Mouse (Mus musculus): Measurements from ENCODE around the gene Gm43517. TPM values are rescaled to one million over a fixed set of nuclear protein-coding genes. Genes with fewer than 3 reads are reported as not detected.

Gene Gm43517
- total RNA-seq, 4 experiments from 2014 or later = 6.2 to 16.4 (median 10.8) TPM

DNA sequence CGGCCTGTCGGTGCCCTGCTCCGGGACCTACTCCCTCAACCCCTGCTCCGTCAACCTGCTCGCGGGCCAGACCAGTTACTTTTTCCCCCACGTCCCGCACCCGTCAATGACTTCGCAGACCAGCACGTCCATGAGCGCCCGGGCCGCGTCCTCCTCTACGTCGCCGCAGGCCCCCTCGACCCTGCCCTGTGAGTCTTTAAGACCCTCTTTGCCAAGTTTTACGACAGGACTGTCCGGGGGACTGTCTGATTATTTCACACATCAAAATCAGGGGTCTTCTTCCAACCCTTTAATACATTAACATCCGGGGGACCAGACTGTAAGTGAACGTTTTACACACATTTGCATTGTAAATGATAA is 637 bp downstream of the Gm43517 start:
- no peak for DNase-seq (ENCODE audit: low spot score in 2 of 2)

- no peak for DNase-seq (ENCODE audit: low spot score in 2 of 2)
Measured at GRCm38 (mm10) chr12:49386081-49386805, 1.3 kb downstream of the Gm43517 start.

- no peak for DNase-seq (ENCODE audit: low spot score in 2 of 2)
Measured at GRCm38 (mm10) chr12:49387856-49388598, 3.1 kb downstream of the Gm43517 start.

GRCm38 (mm10) chr12:49389666-49390065 is 4.7 kb downstream of the Gm43517 start:
- no peak for DNase-seq (ENCODE audit: low spot score in 2 of 2)

- DNase-seq (ENCODE audit: low spot score in 2 of 2) = no peak
Measured at GRCm38 (mm10) chr12:49390257-49390656, 5.3 kb downstream of the Gm43517 start.

DNA sequence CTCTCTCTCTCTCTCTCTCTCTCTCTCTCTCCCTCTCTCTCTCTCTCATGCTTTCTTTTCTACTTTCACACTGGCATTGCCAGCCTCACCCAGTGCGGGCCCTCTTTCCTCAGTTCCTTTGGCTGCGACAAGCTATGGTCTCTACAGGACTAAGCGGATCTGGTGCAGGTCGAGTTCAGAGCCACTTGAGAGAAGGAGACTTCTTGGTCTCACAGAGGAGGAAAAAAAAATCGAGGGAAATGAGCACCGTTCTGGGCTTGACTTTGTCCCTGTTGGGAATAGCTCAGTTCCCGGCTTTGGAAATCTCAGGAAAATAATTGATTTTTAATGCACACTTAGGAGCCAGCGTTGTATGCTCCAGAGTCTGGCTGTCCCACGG is 5.9 kb downstream of the Gm43517 start:
- DNase-seq (ENCODE audit: low spot score in 2 of 2) = no peak

DNA sequence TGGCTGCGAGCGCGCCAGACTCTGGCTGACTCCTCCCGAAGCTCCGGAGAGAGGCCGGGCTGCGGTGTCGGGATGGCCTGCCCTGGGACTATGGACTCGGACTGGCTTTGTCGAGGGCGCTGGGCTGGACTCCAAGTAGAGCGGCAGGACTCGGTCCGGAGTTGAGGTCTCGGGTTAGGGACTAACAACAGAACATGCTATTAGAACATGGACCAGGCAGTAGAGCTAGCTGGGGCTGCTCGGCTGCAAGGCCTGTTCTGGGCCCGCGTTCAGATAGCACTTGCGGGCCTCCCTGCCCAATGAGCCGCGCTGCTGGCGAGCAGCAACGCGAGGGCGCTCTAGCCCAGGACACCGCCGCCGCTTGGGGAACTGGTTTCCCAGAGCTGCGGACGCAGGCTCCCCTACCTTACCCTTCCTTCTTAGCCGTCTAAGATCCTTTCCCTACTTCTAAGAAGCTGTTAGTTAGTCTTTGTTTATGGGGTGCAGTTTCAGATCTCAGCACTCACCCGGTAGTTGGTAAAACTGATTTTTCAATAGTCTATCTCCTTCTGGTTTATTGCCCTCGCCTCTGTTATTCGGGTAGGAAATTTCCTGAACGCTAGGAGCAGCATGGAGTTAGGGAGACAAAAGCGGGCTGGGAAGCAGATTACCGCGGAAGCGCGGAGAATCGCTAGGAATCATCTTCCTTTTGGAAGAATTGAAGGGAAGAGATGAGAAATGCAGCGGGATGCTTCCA is 6.5 kb downstream of the Gm43517 start:
- DNase-seq (ENCODE audit: low spot score in 2 of 2) = peak; percentile 49 to 76

GRCm38 (mm10) chr12:49392041-49392390 is 7.0 kb downstream of the Gm43517 start:
- DNase-seq (ENCODE audit: low spot score in 2 of 2) = no peak

- DNase-seq (ENCODE audit: low spot score in 2 of 2) = no peak
Measured at GRCm38 (mm10) chr12:49392876-49393275, 7.9 kb downstream of the Gm43517 start.

DNA sequence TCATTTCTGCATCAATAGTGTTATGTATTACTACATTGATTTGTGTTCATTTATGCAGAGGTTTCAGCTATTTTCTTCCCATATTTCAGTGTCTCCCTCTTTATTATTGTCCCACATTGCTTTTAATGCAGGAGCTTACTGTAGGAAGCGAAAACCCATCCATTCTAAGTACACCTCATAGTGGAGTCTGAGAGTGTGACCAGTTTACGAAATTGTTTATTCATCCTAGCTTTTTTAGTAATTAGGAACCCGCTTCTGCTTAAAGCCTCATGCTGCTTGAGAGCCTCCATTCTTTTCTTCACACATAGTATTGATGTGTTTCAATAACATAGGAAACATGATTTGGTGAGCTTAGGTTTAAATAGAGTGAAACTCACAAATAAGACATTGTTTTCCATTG is 8.7 kb downstream of the Gm43517 start:
- DNase-seq (ENCODE audit: low spot score in 2 of 2) = no peak

DNA sequence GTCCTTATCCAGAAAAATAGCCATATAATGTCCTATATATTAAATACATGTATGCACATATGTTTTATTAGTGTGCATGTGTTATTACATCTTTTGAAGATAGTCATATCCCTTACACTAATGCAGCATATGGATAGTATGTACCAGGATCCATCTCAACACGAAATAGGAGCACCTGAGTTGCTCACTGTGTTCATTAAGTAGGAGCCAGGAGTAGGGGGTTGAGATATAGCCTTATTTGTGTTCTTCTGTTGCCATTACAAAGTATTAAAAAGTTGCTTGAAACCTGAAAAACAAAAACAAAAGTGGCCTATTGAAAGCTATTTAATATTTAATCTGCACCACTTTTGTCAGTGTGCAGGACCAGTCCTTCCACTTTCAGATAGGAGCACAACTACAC is 9.2 kb downstream of the Gm43517 start:
- no peak for DNase-seq (ENCODE audit: low spot score in 2 of 2)

DNA sequence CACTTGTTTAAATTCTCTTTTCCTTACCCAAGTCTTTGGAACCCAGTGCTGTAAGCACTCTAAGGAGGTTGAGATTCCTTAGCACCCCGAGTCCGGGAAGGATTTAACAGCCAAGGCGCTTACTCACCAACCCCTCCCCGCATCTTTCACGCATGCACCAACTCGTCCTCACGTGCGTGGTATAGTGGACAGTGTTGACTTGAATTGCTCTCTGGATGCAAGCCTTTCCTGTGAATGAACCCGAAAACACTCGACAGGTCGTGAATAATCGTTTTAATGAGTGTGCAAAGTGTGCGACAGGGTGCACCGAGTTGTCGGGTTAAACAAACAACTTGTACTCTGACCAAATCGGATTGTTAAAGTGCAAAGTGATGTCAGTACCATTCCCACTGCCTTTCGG is 9.9 kb downstream of the Gm43517 start:
- no peak for DNase-seq (ENCODE audit: low spot score in 2 of 2)

GRCm38 (mm10) chr12:49395969-49396368 is 11.0 kb downstream of the Gm43517 start:
- no peak for DNase-seq (ENCODE audit: low spot score in 2 of 2)

DNA sequence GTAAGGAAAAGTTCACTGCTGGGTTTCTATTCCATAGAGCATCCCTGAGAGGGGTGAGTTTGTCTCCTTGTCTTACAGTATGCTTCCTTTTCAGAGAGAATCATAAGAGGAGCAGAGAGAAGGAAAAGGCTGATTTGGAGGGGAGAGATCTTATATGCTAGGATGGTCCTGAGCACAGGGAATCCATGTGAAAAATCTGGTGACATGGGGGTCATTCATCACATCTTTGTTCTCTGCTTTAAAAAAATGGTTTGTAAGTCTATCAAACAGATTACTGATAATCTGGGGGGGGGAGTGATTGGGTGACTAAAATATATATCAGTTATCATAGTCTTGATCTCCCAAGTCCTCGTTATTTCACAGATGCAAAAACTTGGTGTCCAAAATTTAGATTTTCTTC is 11.8 kb downstream of the Gm43517 start:
- DNase-seq (ENCODE audit: low spot score in 2 of 2) = no peak

DNA sequence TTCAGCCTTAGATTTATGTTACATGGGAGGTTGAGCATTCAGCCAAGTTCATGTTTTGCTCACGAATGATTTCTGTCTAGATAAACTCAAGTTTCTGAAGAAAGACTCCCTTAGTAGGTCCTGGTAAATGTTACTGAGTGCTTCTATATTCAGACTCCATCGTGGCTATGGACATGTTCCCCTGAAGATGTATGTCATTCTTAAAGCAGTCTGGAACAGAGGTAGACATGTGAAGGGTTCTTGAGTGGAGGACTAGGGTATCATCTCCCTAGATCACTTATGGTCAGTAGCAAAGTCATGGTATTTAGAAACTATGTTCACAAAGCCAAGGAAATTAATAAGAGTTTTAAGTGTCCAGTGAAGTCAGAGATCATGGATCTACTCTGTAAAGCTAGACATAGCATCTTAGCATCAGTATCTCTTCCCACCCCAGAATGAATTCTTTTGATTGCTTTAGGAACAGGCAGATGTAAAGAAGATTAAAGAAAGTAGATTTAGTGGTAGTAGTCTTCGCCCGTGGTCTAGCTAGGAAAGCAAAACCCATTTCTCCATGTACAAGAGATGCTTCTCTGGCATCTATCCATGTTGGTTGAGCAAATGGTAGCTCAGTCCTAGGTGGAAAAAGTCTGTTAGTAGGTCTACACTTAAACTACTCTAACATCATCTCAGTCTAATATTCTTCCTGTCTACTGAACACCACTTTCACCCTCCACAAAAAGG is 12.6 kb downstream of the Gm43517 start:
- DNase-seq (ENCODE audit: low spot score in 2 of 2) = no peak

- DNase-seq (ENCODE audit: low spot score in 2 of 2) = no peak
Measured at GRCm38 (mm10) chr12:49398163-49398540, 13.2 kb downstream of the Gm43517 start.

GRCm38 (mm10) chr12:49398636-49399035 is 13.7 kb downstream of the Gm43517 start:
- DNase-seq (ENCODE audit: low spot score in 2 of 2) = no peak

DNA sequence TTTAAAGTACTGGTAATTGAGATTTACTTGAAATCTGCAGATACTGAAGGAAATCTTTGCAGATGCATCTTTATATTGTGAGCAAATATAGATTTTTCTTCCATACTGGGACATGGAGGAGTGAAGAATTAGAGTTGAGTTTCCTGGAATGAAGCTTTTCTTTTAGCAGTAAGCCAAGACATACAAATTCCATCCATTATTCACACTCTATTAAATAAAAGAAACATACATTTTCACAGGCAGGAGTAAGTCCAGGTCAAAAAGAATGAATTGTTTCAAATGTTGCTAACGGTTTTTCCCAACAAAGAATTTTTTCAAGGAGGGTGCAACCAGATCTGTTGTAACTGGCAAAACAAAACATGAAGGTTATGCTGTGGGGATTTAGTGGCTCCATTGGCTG is 14.6 kb downstream of the Gm43517 start:
- no peak for DNase-seq (ENCODE audit: low spot score in 2 of 2)

DNA sequence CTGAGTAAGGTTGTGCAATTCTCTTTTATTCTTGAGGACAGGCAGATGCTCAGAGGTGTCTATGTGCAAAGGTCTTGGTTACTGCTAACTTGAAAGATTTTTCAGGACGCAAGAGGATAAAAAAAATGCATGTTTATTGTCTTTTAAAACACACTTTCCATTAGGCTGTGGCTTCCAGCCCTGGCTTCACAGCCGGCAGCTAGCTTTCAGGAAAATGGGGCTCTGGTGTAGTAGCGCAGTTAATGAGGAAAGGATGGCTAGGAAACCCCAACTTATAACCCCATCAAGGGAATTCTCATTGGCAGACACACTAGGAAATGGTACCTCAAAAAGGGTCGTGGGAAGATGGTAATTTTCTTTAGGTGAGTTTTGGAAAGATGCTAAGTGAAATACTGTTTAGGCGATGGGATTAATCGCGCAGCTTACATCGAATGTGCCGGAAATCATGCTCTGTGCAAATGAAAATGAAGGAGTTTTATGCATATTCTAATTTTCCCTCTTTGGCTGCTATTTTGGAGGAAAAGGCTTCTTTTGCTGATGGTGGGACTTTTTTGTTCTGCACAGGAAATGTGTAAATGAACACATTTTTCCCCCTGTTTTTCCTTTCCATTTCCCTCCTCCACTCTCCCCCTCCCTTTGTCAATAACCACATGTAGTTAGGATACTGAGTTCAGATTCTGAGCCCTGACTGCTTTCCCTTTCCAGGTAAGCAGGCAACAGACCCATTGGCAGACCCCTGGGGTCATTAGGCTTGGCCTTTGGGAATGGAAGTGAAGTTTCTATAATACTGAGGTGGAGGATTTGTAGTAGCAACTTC is 15.3 kb downstream of the Gm43517 start:
- DNase-seq (ENCODE audit: low spot score in 2 of 2) = no peak

DNA sequence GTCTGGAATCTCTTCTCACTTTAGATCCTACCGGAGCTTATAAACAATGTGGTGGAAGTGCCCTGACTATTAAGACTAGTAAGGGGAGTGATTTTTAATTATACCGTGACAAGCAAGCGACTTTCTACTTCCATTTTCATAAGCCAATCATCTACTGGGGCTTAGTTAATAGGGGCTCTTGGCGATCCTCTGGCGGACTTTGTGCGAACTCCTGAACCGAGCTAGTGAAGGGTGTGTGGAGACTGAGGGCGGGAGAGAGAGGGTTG is 15.8 kb downstream of the Gm43517 start:
- no peak for DNase-seq (ENCODE audit: low spot score in 2 of 2)

DNA sequence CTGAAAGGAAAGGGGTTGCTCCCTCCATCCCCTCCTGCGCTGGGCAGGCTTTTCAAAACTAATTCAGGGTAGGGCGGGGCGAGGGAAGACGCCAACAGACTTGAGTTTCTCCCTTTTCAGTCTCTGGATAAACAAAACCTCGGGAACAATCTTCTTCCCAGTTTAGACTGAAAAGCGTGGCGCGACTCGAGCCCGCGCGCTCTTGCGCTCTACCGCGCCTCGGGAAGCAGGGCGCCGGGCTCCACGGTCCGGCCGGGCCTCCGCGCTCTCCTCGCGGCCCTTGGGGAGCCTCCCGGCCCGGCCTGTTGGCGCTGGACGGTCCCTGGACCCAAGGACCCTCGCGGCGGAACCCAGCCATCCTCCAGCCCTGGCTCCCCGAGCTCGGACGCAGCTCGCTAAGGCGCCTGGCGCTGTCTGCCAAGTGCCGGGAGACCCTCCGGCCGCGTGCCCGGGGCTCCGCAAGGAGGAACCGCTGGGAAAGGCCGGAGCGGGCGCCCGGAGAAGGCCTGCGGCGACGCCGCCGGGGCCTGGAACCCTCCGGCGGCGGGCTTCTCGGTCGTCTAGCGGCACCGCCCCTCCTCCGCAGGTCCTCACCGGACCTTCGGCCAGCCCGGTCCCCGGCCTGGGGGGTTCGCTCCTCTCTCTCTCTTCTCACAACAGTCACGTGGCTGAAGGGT is 16.3 kb downstream of the Gm43517 start:
- DNase-seq (ENCODE audit: low spot score in 2 of 2) = peak; percentile 80 to 81
